Mouse (Mus musculus) C2C12 (cell line): ENCODE data around the gene Nsl1.

Experiments used
- CTCF ChIP-seq: IDR thresholded peaks from one replicate; pipeline ENCODE4 v1.5.1; 2011; ENCODE audit not compliant: control insufficient read depth, insufficient read depth, insufficient read length
- FOSL1 ChIP-seq: IDR thresholded peaks from one replicate; pipeline ENCODE4 v1.8.0; 2011; ENCODE audit warnings: mild to moderate bottlenecking, low read length; ENCODE audit not compliant: poor library complexity, insufficient read depth, severe bottlenecking
- MAX ChIP-seq: IDR thresholded peaks from one replicate; pipeline ENCODE4 v1.6.1; 2011; ENCODE audit warnings: mild to moderate bottlenecking, control low read depth
- MYOG ChIP-seq: IDR thresholded peaks from one replicate; pipeline ENCODE4 v1.6.1; 2011; ENCODE audit not compliant: control insufficient read depth, insufficient read length; ENCODE audit errors: extremely low read depth
- USF1 ChIP-seq: IDR thresholded peaks from one replicate; pipeline ENCODE4 v1.6.1; 2011; ENCODE audit warnings: low read depth, mild to moderate bottlenecking, control low read depth, moderate library complexity

GRCm38 (mm10) chr1:191075199-191075883 is 12.5 kb downstream of the Nsl1 start:
- no peak for TF ChIP-seq MYOG
- TF ChIP-seq CTCF: peak; percentile 13
- TF ChIP-seq USF1: no peak
- no peak for TF ChIP-seq MAX
- TF ChIP-seq FOSL1: no peak
